Mouse (Mus musculus) adrenal gland, postnatal 36 days (tissue): ENCODE measurements around the gene Itih5. TPM values are rescaled to one million over a fixed set of nuclear protein-coding genes. Genes with fewer than 3 reads are reported as not detected.

Source experiments
- total RNA-seq, 2 experiments: library from RNA; stranded (reverse); gene quantifications; 2 replicates each; pipeline ENCODE4 v1.2.3; 2021

The Itih5 gene
- total RNA-seq, 2 experiments from 2014 or later = 29.7 to 38.5 TPM

Other genes starting within 250 kb of the Itih5 start
- gene Taf3, start 105.0 kb upstream of the Itih5 start, total RNA-seq = 10 to 100 TPM; 11.8 to 12.1 TPM
- 100 to 1,000 TPM; 357 to 442 TPM for gene Atp5c1, start 73.1 kb upstream of the Itih5 start, total RNA-seq
- gene Kin, start 73.0 kb upstream of the Itih5 start, total RNA-seq = 10 to 100 TPM; 15.2 to 18.1 TPM
- 1 to 10 TPM; 7.0 to 7.6 TPM for gene Itih2, start 22.2 kb upstream of the Itih5 start, total RNA-seq
- under 1 TPM; 0.46 to 0.86 TPM for gene Sfmbt2, start 216.9 kb downstream of the Itih5 start, total RNA-seq